Mouse (Mus musculus) liver, embryonic 11.5 days (tissue): ENCODE measurements around the gene Btbd16. TPM values are rescaled to one million over a fixed set of nuclear protein-coding genes. Genes with fewer than 3 reads are reported as not detected.

Source experiments
- ATAC-seq: fragments of 200-750 bp; cut with Nextera tagmentation; replicated peaks from 2 replicates; pipeline ENCODE4 v1.8.0; 2017; ENCODE audit warnings: moderate number of reproducible peaks, mild to moderate bottlenecking, moderate TSS enrichment, moderate library complexity; ENCODE audit not compliant: low FRiP score
- DNase-seq: peaks from one replicate; pipeline ENCODE4 v3.0.0-alpha.2; 2017; ENCODE audit warnings: low spot score
- H3K27ac ChIP-seq: fragments of 300-500 bp; sonication (generic); 2 replicates; pipeline ENCODE4 v1.5.1; 2014; ENCODE audit warnings: mild to moderate bottlenecking, low read depth, low read length, control low read depth
- H3K27me3 ChIP-seq: fragments of 300-500 bp; sonication (generic); replicated peaks from 2 replicates; pipeline ENCODE4 v1.6.1; 2014; ENCODE audit warnings: low read length, mixed read lengths; ENCODE audit not compliant: control insufficient read depth, insufficient read depth
- H3K36me3 ChIP-seq: fragments of 300-500 bp; sonication (generic); 2 replicates; pipeline ENCODE4 v1.6.1; 2014; ENCODE audit warnings: mild to moderate bottlenecking, low read length, moderate library complexity, mixed read lengths; ENCODE audit not compliant: control insufficient read depth, insufficient read depth
- H3K4me1 ChIP-seq: fragments of 300-500 bp; sonication (generic); replicated peaks from 2 replicates; pipeline ENCODE4 v1.6.1; 2014; ENCODE audit warnings: low read length, mixed read lengths; ENCODE audit not compliant: control insufficient read depth, insufficient read depth
- H3K4me2 ChIP-seq: fragments of 300-500 bp; sonication (generic); 2 replicates; pipeline ENCODE4 v1.6.1; 2014; ENCODE audit warnings: mild to moderate bottlenecking, control low read depth, moderate library complexity
- H3K4me3 ChIP-seq: fragments of 300-500 bp; sonication (generic); 2 replicates; pipeline ENCODE4 v1.5.1; 2014; ENCODE audit warnings: low read depth, low read length, control low read depth
- H3K9ac ChIP-seq: fragments of 300-500 bp; sonication (generic); 2 replicates; pipeline ENCODE4 v1.6.1; 2014; ENCODE audit warnings: low read depth, low read length, control low read depth
- H3K9me3 ChIP-seq: fragments of 300-500 bp; sonication (generic); 2 replicates; pipeline ENCODE4 v1.6.1; 2016; ENCODE audit warnings: low read length, inconsistent platforms, mixed read lengths; ENCODE audit not compliant: control insufficient read depth
- WGBS: fragments of 180-500 bp; shearing (Covaris S2); extraction: QIAGEN DNeasy Blood & Tissue Kit; methylation state at CpG from one replicate; pipeline ENCODE4 v1.1.7; 2014; 5-methylcytosine and 5-hydroxymethylcytosine counted together
- polyA plus RNA-seq: library from polyadenylated mRNA; unstranded; fragments of >200 nt; fragmentation: Nextera tagmentation; extraction: Ambion mirVana; gene quantifications from 2 replicates; pipeline ENCODE4 v1.2.1, GENCODE M21; 2014

Gene Btbd16
- not detected in 2 replicates for polyA plus RNA-seq

DNA sequence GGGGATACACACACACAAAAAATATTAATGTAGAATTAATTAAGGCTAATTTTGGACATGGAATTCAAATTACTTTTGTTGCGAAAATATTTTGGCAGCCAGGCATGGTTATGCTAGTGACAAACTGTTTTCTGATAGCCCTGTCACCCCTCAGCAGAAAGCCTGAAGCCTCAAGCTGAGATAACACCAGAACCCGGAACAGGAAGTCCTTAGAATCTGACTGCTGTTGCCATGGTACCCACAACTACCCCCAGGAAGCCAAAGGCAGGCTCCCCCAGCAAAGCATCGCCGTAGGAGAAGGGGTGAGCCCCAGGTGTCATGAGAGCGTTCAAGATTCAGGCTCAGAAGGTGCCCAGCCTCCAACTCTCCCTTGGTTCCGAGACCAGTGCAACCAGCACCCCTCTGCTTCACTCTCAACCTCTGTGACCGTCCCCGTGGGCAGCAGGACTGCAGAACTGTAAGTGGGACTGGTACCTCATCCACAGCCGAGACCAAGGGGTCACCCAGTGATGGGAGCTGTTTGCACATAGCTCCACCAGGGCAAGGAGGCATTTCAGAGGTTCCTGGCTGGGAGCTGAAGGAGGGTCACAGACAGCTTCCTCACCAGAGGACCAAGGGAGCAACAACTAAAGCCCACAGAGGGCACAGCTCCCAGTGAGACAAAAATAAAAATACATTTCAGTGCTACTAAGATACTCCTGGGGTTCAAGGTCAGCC, at the start of gene Btbd16:
Gene Btbd16, plus strand, starts transcription at position 156 of the 717 bp plus-strand sequence.
- 52% methylated on average over 9 of the region's 9 CpGs for WGBS
- Histone ChIP-seq H3K36me3 (no peaks in the 10 kb centered on the region), H3K9me3 (no peaks in the 10 kb centered on the region), H3K27ac (no peak within 1 kb of the TSS), H3K4me2 (no peak within 1 kb of the TSS), H3K4me3 (no peak within 1 kb of the TSS), H3K4me1 (no peaks in the 10 kb centered on the region), H3K27me3 (no peaks in the 10 kb centered on the region), H3K9ac (no peak within 1 kb of the TSS)
- DNase-seq: no peak
- no peak for ATAC-seq

DNA sequence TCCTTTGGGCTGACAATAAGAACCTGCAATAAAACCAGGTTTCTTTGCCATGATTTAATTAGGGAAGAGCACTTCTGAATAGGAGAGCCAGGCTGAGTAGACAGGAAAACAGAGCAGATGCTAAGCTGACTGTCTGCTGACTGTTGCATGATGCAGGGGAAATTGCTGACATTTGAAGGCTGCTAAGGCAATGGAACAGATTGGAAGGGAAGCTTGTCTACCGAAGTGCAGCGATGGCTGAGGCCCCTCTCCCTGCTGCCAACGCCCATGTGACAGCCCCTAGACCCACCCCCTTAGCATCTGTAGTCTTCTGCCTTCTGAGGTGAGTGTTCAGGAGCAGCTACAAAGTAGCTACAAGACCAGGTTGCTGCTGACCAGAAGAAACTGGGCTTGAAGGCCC, 47.7 kb upstream of the Btbd16 start:
- no peak for DNase-seq

DNA sequence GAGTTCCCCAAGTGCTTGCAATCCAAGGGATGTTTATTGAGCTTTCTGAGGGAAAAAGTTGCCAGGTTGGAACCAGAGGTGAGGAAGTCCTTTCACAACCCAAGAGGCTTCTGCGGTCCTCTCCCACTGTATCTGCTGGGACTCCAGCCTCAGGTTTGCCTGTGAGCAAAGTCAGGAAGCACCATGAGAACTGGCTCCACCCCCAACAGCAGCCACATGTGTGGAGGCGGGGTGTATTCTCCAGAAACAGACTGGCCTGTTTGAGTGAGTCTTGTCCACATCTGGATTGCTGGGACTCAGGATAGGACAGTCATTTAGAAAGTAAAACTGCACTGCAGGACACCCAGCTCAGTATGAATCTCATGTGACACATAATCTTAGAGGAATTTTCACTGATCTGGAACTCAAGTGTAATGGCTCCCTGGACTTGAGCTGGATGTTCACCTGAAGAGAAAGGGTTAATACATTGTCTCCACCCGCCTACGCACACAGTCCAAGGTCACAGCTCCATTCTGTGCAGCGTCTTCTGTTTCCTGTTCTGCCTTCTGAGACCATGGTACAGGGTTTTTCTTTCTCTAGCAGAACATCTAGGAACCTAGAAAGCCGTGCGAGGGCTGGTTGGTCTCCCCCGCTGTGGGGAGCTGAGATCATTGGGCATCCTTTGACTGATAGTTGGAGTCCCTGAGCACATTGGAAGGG, 47.0 kb upstream of the Btbd16 start:
- ATAC-seq (no peak), DNase-seq (no peak)
- 52% methylated on average over 8 of the region's 8 CpGs for WGBS
- Histone ChIP-seq H3K4me1 (peaks cover 5% of the 10 kb centered on the region; the same call in 1 of the 2 replicates), H3K4me3 (no peak overlapping the region), H3K27ac (no peak overlapping the region), H3K36me3 (peaks cover 2% of the 10 kb centered on the region; the same call in 1 of the 2 replicates), H3K4me2 (no peak overlapping the region), H3K9ac (no peak overlapping the region), H3K27me3 (no peaks in the 10 kb centered on the region), H3K9me3 (no peaks in the 10 kb centered on the region)

More for the DNA sequence above, 47.7 kb upstream of the Btbd16 start:
- no peaks in the 10 kb centered on the region for H3K9me3 ChIP-seq
- H3K27ac ChIP-seq: no peak overlapping the region
- 52% methylated on average over 3 of the region's 3 CpGs for WGBS
- H3K4me2 ChIP-seq: no peak overlapping the region
- H3K27me3 ChIP-seq: no peaks in the 10 kb centered on the region
- no peak overlapping the region for H3K9ac ChIP-seq
- H3K36me3 ChIP-seq: peaks cover 2% of the 10 kb centered on the region; the same call in 1 of the 2 replicates
- peaks cover 5% of the 10 kb centered on the region; the same call in 1 of the 2 replicates for H3K4me1 ChIP-seq
- no peak overlapping the region for H3K4me3 ChIP-seq
- no peak for ATAC-seq

DNA sequence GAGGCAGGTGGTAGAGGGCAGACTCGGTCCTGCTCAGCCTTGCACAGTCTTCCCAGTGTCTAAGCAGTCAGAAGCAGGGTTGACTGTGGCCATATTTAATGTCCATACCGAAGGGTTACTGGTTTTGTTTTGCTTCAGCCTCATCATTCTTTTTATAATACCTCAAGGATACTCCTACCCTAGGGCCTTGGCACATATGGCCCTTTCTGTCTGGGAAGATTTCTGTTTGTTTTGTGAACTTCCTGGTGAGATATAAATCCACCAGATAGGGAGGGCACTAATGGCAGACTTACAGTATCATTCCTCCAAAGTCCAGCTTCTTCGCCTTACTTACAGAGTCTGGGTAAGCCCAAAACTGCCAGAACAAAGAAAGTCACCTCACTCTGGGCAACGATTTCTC, 46.3 kb upstream of the Btbd16 start:
- DNase-seq (no peak), ATAC-seq (no peak)
- H3K27ac ChIP-seq: no peak overlapping the region
- no peak overlapping the region for H3K9ac ChIP-seq
- H3K4me2 ChIP-seq: no peak overlapping the region
- 81% methylated on average over 4 of the region's 4 CpGs for WGBS
- H3K4me3 ChIP-seq: no peak overlapping the region
- peaks cover 2% of the 10 kb centered on the region; the same call in 1 of the 2 replicates for H3K36me3 ChIP-seq
- no peaks in the 10 kb centered on the region for H3K27me3 ChIP-seq
- no peaks in the 10 kb centered on the region for H3K9me3 ChIP-seq
- H3K4me1 ChIP-seq: peaks cover 5% of the 10 kb centered on the region; the same call in 1 of the 2 replicates

DNA sequence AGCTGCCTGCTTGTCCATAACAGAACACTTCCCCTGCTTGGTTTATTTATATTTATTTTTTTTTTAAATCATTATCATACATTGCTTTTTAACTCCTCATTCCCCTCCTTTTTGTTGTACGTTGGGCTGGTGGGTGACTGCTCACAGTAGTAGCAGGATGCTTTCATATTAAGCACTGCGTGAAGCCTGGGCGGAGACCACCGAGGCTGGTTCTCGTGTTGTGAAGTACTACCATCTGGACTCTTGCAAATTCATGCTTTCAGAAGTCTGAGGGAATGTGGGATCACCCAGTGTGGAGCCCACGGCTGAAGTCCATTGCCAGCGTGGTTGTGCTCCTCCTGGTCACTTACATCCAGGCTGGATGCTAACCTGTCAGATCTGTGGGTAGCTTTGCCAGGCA, 42.1 kb upstream of the Btbd16 start:
- Histone ChIP-seq H3K4me2 (no peak overlapping the region), H3K4me3 (no peak overlapping the region), H3K36me3 (peaks cover 6% of the 10 kb centered on the region), H3K4me1 (peaks cover 1% of the 10 kb centered on the region; the same call in 1 of the 2 replicates), H3K27ac (no peak overlapping the region), H3K9ac (no peak overlapping the region), H3K9me3 (no peaks in the 10 kb centered on the region), H3K27me3 (no peaks in the 10 kb centered on the region)
- ATAC-seq (no peak), DNase-seq (no peak)
- 84% methylated on average over 7 of the region's 7 CpGs for WGBS

DNA sequence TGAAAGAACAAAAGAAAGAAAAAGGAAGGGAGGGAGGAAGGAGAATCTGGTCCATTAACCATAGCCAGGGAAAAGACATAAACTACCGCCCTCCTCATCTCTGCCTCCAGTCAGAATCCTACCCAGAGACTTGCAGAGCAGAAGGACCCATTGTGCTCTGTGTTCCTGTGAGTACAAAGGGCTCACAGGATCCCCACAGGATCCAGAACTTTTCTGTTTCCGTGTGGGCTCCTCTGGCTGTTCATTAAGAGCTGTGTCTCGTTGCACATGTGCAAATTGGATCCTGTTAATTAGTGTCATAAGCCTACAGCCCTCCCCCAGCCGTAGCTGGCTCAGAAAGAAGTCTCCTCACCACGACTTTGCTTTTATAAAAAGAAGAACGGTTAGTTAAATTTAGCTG, 41.0 kb upstream of the Btbd16 start:
- H3K27ac ChIP-seq: no peak overlapping the region
- 80% methylated on average over 6 of the region's 6 CpGs for WGBS
- DNase-seq: no peak
- H3K9ac ChIP-seq: no peak overlapping the region
- H3K9me3 ChIP-seq: no peaks in the 10 kb centered on the region
- ATAC-seq: no peak
- no peak overlapping the region for H3K4me3 ChIP-seq
- no peaks in the 10 kb centered on the region for H3K4me1 ChIP-seq
- H3K27me3 ChIP-seq: no peaks in the 10 kb centered on the region
- H3K4me2 ChIP-seq: no peak overlapping the region
- H3K36me3 ChIP-seq: peaks cover 6% of the 10 kb centered on the region

DNA sequence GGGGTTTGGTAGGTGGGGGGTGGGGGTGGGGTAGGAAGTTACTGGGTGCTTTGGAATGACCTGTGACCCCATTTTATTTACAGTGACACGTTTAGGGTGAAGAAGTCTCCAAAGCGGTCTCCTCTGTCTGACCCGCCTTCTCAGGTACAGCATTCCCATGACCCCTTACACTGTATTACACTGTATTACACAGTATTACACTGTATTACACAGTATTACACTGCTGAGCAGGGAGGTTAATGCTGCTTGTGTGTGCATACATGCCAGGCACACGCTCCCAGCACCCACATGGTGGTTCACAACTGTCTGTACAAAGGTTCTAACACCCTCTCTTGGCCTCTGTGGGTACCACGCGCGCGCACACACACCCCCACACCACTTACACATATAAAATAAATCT, 40.4 kb upstream of the Btbd16 start:
- Histone ChIP-seq H3K4me3 (no peak overlapping the region), H3K9ac (no peak overlapping the region), H3K27me3 (no peaks in the 10 kb centered on the region), H3K9me3 (no peaks in the 10 kb centered on the region), H3K4me2 (no peak overlapping the region), H3K27ac (no peak overlapping the region), H3K4me1 (no peaks in the 10 kb centered on the region), H3K36me3 (peaks cover 6% of the 10 kb centered on the region)
- WGBS: 89% methylated on average over 8 of the region's 8 CpGs
- DNase-seq (no peak), ATAC-seq (no peak)

DNA sequence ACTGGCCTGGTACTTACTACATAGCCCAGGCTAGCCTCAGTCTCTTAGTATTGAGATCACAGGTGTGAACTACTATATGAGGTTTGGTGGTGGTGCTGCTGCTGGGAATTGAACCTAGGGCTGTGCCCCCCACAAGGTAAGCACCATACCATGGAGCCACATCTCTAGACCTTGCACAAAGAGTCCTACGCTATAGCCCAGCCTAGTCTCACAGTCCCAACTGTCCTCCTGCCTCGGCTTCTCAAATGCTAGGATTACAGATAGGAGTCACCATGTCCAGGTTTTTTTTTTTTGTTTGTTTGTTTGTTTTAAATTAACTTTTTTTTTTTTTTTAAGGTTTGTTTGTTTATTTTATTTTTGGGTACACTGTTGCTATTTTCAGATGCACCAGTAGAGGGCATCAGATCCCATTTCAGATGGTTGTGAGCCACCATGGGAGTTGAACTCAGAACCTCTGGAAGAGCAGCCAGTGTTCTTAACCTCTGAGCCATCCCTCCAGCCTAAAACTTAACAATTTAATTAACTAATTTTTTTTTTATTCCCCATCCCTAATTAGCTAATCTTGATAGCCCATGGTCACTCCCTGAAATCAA, 39.6 kb upstream of the Btbd16 start:
- Histone ChIP-seq H3K27me3 (no peaks in the 10 kb centered on the region), H3K27ac (no peak overlapping the region), H3K4me1 (no peaks in the 10 kb centered on the region), H3K9ac (no peak overlapping the region), H3K36me3 (peaks cover 6% of the 10 kb centered on the region), H3K4me2 (no peak overlapping the region), H3K9me3 (no peaks in the 10 kb centered on the region), H3K4me3 (no peak overlapping the region)
- ATAC-seq (no peak), DNase-seq (no peak)
- WGBS: 85% methylated on average over 2 of the region's 2 CpGs
